In genomic region chr5:128704134-128704904, GRCm38 (mm10) we compare ENCODE assay signal across 10 mouse cellular contexts. TPM values are rescaled to one million over a fixed set of nuclear protein-coding genes. Genes with fewer than 3 reads are reported as not detected.
DNase-seq lines count a peak whose midpoint lies in the region; ATAC-seq and TF ChIP-seq lines count a peak whose summit lies in the region.
"Had no signal": no experiment of that assay in that cellular context is flagged by ENCODE, and none has a peak within 500 bp of the region (broad histone marks: within the 10 kb centered on the region; RNA-seq: fewer than 3 reads in every experiment).

No protein-coding gene starts in this region.

- H3K27ac ChIP-seq in kidney, embryonic 15.5 days: no peak overlapping the region
- H3K27ac ChIP-seq in forebrain, postnatal 0 days (ENCODE audit: low read depth, low read length): no peak overlapping the region
- no peak overlapping the region for H3K27ac ChIP-seq in midbrain, embryonic 15.5 days

- ATAC-seq in kidney, embryonic 15.5 days (replicated peaks; ENCODE audit: low FRiP score): peak; percentile 62; the same call in 1 of the 2 replicates
- ATAC-seq in forebrain, postnatal 0 days: peak; percentile 74
- peak; percentile 66; the same call in 1 of the 2 replicates for ATAC-seq in midbrain, embryonic 15.5 days (replicated peaks)
- ATAC-seq in megakaryocyte progenitor cell, adult 5-6 weeks (replicated peaks; ENCODE audit: poor library complexity): no peak
- no peak for ATAC-seq in cerebellum, adult (ENCODE audit: insufficient number of reproducible peaks, low FRiP score, low TSS enrichment)

- TF ChIP-seq CTCF in forebrain, postnatal 0 days (IDR thresholded peaks at IDR 0.05; ENCODE audit: low read depth): peak; percentile 28

- H3K27me3 ChIP-seq in kidney, embryonic 15.5 days: no peaks in the 10 kb centered on the region
- H3K27me3 ChIP-seq in forebrain, postnatal 0 days (ENCODE audit: insufficient read depth, low read length): no peaks in the 10 kb centered on the region
- no peaks in the 10 kb centered on the region for H3K27me3 ChIP-seq in midbrain, embryonic 15.5 days (replicated peaks)

- H3K36me3 ChIP-seq in kidney, embryonic 15.5 days: no peaks in the 10 kb centered on the region
- no peaks in the 10 kb centered on the region for H3K36me3 ChIP-seq in forebrain, postnatal 0 days (ENCODE audit: insufficient read depth)
- H3K36me3 ChIP-seq in midbrain, embryonic 15.5 days (replicated peaks): no peaks in the 10 kb centered on the region
- H3K36me3 ChIP-seq: G1E had no signal

- no peak overlapping the region for H3K9ac ChIP-seq in kidney, embryonic 15.5 days
- 0 out of 2 replicates have a peak overlapping the region, but pooled peaks have one; percentile 10 for H3K9ac ChIP-seq in forebrain, postnatal 0 days
- no peak overlapping the region for H3K9ac ChIP-seq in midbrain, embryonic 15.5 days

- H3K4me2 ChIP-seq in kidney, embryonic 15.5 days: peak overlapping the region; percentile 46
- peak overlapping the region; percentile 21; the same call in 1 of the 2 replicates for H3K4me2 ChIP-seq in forebrain, postnatal 0 days (ENCODE audit: low read depth)
- peak overlapping the region; percentile 30 for H3K4me2 ChIP-seq in midbrain, embryonic 15.5 days

- H3K4me1 ChIP-seq in kidney, embryonic 15.5 days: peaks cover 7% of the 10 kb centered on the region; the same call in 1 of the 2 replicates
- no peaks in the 10 kb centered on the region for H3K4me1 ChIP-seq in forebrain, postnatal 0 days (ENCODE audit: insufficient read depth)
- peaks cover 8% of the 10 kb centered on the region for H3K4me1 ChIP-seq in midbrain, embryonic 15.5 days

- WGBS in kidney, embryonic 15.5 days: 35% methylated on average over 19 of the region's 19 CpGs
- 33% methylated on average over 19 of the region's 19 CpGs for WGBS in forebrain, postnatal 0 days
- WGBS in midbrain, embryonic 15.5 days: 33% methylated on average over 18 of the region's 19 CpGs

- H3K9me3 ChIP-seq in kidney, embryonic 15.5 days (replicated peaks): 0 out of 2 replicates have a peak, but pooled peaks cover 3% of the 10 kb centered on the region
- H3K9me3 ChIP-seq in forebrain, postnatal 0 days (ENCODE audit: low read length): no peaks in the 10 kb centered on the region
- H3K9me3 ChIP-seq in midbrain, embryonic 15.5 days: no peaks in the 10 kb centered on the region

- DNase-seq in kidney, adult 9 months: no peak
- DNase-seq in ZHBTc4 (ENCODE audit: low read depth, low spot score): peak; percentile 85
- DNase-seq in forebrain, postnatal 0 days: peak; percentile 31
- DNase-seq in Muller cell, postnatal 12 days (ENCODE audit: inconsistent ontology term): no peak

- H3K4me3 ChIP-seq in kidney, embryonic 15.5 days (replicated peaks): no peak overlapping the region
- no peak overlapping the region for H3K4me3 ChIP-seq in forebrain, postnatal 0 days (ENCODE audit: low read depth, low read length)
- H3K4me3 ChIP-seq in midbrain, embryonic 15.5 days: no peak overlapping the region

RNA-seq across cellular contexts. Expression of gene Piwil1, which starts 2.0 kb away (rescaled TPM):
- not detected in 2 replicates for polyA plus RNA-seq in kidney, embryonic 15.5 days (2015; fragmentation: Nextera tagmentation; extraction: Ambion mirVana)
- 0.05 and 0.08 TPM in 2 replicates for total RNA-seq in forebrain, postnatal 0 days (2014; rRNA removed)
- 0.30 and 0.40 TPM in 2 replicates for polyA plus RNA-seq in forebrain, postnatal 0 days (2015; fragmentation: Nextera tagmentation; extraction: Ambion mirVana)
- 0.34 and 0.40 TPM in 2 replicates for polyA plus RNA-seq in midbrain, embryonic 15.5 days (2015; fragmentation: Nextera tagmentation; extraction: Ambion mirVana)
- total RNA-seq in megakaryocyte progenitor cell, adult 5-6 weeks (2015): not detected in 2 replicates
- not detected in 2 replicates for total RNA-seq in megakaryocyte progenitor cell, adult 5-6 weeks (2017)
- total RNA-seq: monocyte, adult 5-6 weeks had no signal
- polyA plus RNA-seq: G1E had no signal

Comparison
In these comparisons a context has a peak if more than half of its experiments do, and no peak if none do; other contexts are left out.
1. ATAC-seq: peak in kidney, embryonic 15.5 days (single experiment), forebrain, postnatal 0 days (single experiment) and midbrain, embryonic 15.5 days (single experiment); none in megakaryocyte progenitor cell, adult 5-6 weeks (single experiment) and cerebellum, adult (single experiment).
2. DNase-seq: peak in ZHBTc4 (single experiment) and forebrain, postnatal 0 days (single experiment); none in kidney, adult 9 months (single experiment) and Muller cell, postnatal 12 days (single experiment).
3. Peak in every context shown above with its lines, with median percentiles within 50 percentile points of each other: H3K4me2 ChIP-seq.